Mouse (Mus musculus) erythroblast, embryonic 14.5 days (primary cell): ENCODE data around the gene Ube4b. TPM values are rescaled to one million over a fixed set of nuclear protein-coding genes. Genes with fewer than 3 reads are reported as not detected.
"Not testable (repeated sequence)": the region's sequence is repeated elsewhere in the genome, so short reads cannot be mapped to it uniquely, and the experiment has no call there.

Source experiments
- H3K27me3 ChIP-seq: 2 replicates; pipeline ENCODE4 v1.6.1; 2012; ENCODE audit warnings: inconsistent platforms; ENCODE audit not compliant: control insufficient read depth
- H3K36me3 ChIP-seq: 2 replicates; pipeline ENCODE4 v1.6.1; 2012; ENCODE audit warnings: mild to moderate bottlenecking, inconsistent platforms; ENCODE audit not compliant: control insufficient read depth
- H3K4me1 ChIP-seq: 2 replicates; pipeline ENCODE4 v1.6.1; 2012; ENCODE audit warnings: inconsistent platforms; ENCODE audit not compliant: control insufficient read depth
- H3K4me3 ChIP-seq: replicated peaks from 2 replicates; pipeline ENCODE3; 2012; ENCODE audit warnings: moderate library complexity, mild to moderate bottlenecking, inconsistent platforms
- H3K9me3 ChIP-seq: 2 replicates; pipeline ENCODE4 v1.6.1; 2012; ENCODE audit warnings: low read length, inconsistent platforms, mixed read lengths; ENCODE audit not compliant: control insufficient read depth
- GATA1 ChIP-seq: IDR thresholded peaks from 2 replicates; pipeline ENCODE4 v1.6.1; 2012; ENCODE audit warnings: low read length, inconsistent platforms, mixed read lengths
- TAL1 ChIP-seq: IDR thresholded peaks from 3 replicates; pipeline ENCODE4 v1.6.1; 2012; ENCODE audit warnings: low read length, inconsistent platforms, mixed read lengths
- polyA plus RNA-seq: library from polyadenylated mRNA; stranded (reverse); fragments of >175 nt; gene quantifications from 2 replicates; pipeline ENCODE4 v1.2.3, GENCODE M21; 2012

The Ube4b gene
- polyA plus RNA-seq, result 14.2 and 15.0 TPM in 2 replicates

DNA sequence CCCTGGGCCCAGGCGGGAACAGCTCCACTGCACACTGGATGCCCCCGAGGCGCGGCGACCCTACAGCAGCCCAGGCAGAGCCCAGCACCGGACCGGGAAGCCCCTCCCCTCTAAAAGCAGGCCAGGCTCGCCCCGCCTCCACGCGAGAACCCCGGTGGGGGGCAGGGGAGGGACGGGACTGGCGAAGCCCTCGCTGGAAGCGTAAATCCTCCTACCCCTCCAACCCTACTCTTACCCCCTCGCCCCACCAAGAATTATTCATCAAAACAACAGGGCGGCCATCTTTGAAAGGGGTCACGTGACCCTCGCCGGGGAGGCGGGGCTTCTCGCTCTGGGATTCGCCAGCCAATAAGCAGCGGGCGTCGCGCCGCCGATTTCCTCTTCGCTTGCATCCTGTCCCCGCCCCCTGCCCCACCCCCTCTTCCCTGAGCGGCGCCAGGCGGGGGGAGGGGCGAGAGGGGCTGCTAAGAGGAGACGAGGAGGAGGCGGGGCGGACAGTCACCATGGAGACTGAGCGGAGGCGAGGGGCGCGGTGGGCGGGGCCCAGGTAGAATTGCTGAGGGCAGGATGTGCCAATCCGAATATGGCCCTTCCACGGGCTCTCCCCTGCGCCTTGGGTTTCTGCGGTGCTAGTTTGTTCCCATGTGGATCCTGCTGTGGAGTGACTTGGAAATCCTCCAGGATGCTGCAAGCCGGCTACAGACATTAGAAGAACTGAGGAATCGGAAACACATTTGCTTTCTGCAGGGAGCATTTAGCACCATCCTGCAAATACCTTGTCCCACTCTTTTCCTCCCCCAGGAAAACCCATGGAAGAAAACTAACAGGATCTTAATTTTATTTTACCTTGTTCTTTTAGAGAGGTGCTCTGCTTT lies at the start of gene Ube4b:
Ube4b (minus strand) TSS at position 425 of the 875 bp plus-strand sequence.
- H3K36me3 ChIP-seq, result peaks cover 8% of the 10 kb centered on the region
- no peaks in the 10 kb centered on the region for H3K27me3 ChIP-seq
- peak within 1 kb of the TSS; percentile 99 for H3K4me3 ChIP-seq
- no peaks in the 10 kb centered on the region for H3K9me3 ChIP-seq
- TF ChIP-seq GATA1 (no peak), TAL1 (no peak)
- peaks cover 27% of the 10 kb centered on the region for H3K4me1 ChIP-seq

GRCm38 (mm10) chr4:149475096-149475495 lies 48.5 kb upstream of the Ube4b start:
- H3K36me3 ChIP-seq, result peaks cover 15% of the 10 kb centered on the region
- TF ChIP-seq GATA1 (no peak), TAL1 (no peak)

DNA sequence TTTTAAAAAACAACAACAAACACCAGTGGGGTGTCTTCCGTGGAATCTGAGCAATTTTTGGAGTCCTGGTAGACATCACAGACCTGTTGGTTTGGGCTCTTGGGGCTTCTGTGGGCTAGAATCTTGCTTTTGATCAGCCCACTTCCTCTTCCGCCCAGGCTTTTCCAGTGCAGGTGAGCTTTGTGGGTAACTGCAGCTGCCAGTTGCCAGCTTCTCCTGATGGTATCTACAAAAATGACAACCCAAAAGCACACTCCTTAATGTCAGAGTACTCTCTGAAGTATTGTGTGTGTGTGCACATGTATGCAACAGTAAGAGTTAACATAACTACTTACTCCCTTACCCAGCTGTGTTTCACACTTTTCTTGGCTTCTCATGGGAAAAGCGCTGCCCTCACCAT lies 43.0 kb upstream of the Ube4b start:
- Histone ChIP-seq H3K36me3 (peaks cover 23% of the 10 kb centered on the region), H3K27me3 (no peaks in the 10 kb centered on the region), H3K4me1 (no peaks in the 10 kb centered on the region), H3K4me3 (no peak overlapping the region), H3K9me3 (no peaks in the 10 kb centered on the region)
- TF ChIP-seq TAL1 (no peak), GATA1 (no peak)

More at GRCm38 (mm10) chr4:149475096-149475495, 48.5 kb upstream of the Ube4b start:
- H3K9me3 ChIP-seq, result no peaks in the 10 kb centered on the region
- H3K4me3 ChIP-seq, result no peak overlapping the region
- H3K27me3 ChIP-seq, result no peaks in the 10 kb centered on the region
- no peaks in the 10 kb centered on the region for H3K4me1 ChIP-seq

DNA sequence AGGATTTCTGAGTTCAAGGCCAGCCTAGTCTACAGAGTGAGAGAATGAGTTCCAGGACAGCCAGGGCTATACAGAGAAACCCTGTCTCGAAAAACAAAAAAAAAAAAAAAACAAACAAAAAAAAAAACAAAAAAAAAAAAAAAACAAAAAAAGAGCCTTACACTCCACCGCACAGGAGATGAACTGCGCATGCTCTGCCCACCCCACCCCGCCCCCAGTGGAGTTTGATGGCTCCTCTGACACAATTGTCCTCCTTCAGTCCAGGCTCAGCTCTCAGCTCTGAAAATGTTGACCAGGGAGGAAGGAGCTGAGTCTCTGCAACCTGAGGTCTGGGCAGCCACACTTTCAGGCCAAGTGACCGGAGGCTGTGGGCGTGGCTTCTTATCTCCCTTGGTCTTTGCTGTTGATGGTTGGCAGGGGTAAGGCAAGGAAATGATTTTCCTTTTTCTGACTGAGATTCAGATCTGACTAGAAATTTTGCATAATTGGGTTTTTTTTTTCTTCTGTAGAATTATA lies 36.9 kb upstream of the Ube4b start:
- peaks cover 5% of the 10 kb centered on the region; the same call in 1 of the 2 replicates for H3K36me3 ChIP-seq
- no peaks in the 10 kb centered on the region for H3K27me3 ChIP-seq
- no peak for TF ChIP-seq GATA1
- no peak for TF ChIP-seq TAL1
- no peak overlapping the region for H3K4me3 ChIP-seq
- no peaks in the 10 kb centered on the region for H3K9me3 ChIP-seq
- peaks cover 1% of the 10 kb centered on the region; the same call in 1 of the 2 replicates for H3K4me1 ChIP-seq

- Histone ChIP-seq H3K4me3 (no peak overlapping the region), H3K27me3 (no peaks in the 10 kb centered on the region), H3K4me1 (peaks cover 1% of the 10 kb centered on the region; the same call in 1 of the 2 replicates), H3K36me3 (no peaks in the 10 kb centered on the region), H3K9me3 (no peaks in the 10 kb centered on the region)
- TF ChIP-seq GATA1 (no peak), TAL1 (no peak)
Observed at GRCm38 (mm10) chr4:149462305-149462971, 35.9 kb upstream of the Ube4b start.

- H3K4me3 ChIP-seq, result no peak overlapping the region
- H3K9me3 ChIP-seq, result no peaks in the 10 kb centered on the region
- H3K27me3 ChIP-seq, result no peaks in the 10 kb centered on the region
- peaks cover 1% of the 10 kb centered on the region; the same call in 1 of the 2 replicates for H3K4me1 ChIP-seq
- no peaks in the 10 kb centered on the region for H3K36me3 ChIP-seq
- TF ChIP-seq GATA1, result no peak
- no peak for TF ChIP-seq TAL1
Observed at GRCm38 (mm10) chr4:149461579-149462304, 35.2 kb upstream of the Ube4b start.

DNA sequence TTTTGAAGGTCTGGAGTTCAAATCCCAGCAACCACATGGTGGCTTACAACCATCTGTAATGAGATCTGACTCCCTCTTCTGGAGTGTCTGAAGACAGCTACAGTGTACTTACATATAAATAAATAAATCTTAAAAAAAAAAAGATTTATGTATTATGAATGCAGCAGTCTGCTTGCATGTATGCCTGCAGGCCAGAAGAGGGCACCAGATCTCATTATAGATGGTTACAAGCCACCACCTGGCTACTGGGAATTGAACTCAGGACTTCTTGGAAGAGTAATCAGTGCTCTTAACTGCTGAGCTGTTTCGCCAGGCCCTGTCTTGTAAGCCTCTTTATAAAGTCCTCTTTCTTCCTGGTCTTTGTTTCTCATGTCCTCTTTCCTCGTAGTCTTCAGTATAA lies 33.9 kb upstream of the Ube4b start:
- not testable (repeated sequence) for H3K9me3 ChIP-seq, H3K36me3 ChIP-seq, H3K4me3 ChIP-seq, H3K4me1 ChIP-seq, H3K27me3 ChIP-seq

- H3K9me3 ChIP-seq, result no peaks in the 10 kb centered on the region
- H3K4me3 ChIP-seq, result no peak overlapping the region
- H3K4me1 ChIP-seq, result peaks cover 1% of the 10 kb centered on the region; the same call in 1 of the 2 replicates
- no peaks in the 10 kb centered on the region for H3K27me3 ChIP-seq
- H3K36me3 ChIP-seq, result no peaks in the 10 kb centered on the region
- no peak for TF ChIP-seq TAL1
- no peak for TF ChIP-seq GATA1
Observed at GRCm38 (mm10) chr4:149459425-149459824, 32.9 kb upstream of the Ube4b start.

DNA sequence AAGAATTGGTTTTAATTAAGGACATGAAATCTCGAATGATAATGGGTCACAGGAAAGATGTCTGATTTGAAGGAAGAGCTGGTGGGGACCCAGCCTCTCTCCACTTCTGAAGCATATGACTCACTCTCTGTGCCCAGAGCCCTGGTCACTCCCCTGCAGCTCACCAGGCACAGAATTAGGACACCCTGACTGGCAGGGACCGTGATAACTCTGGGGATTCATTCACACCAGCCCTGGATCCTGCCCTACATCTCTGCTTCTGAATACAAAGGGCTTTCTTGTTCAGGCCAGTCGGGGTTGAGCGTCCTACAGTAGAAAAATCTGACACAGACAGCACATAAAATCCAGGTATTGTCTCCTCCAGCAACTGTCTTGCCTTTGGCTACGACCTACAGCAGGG lies 32.0 kb upstream of the Ube4b start:
- peaks cover under 1% of the 10 kb centered on the region; the same call in 1 of the 2 replicates for H3K4me1 ChIP-seq
- no peaks in the 10 kb centered on the region for H3K9me3 ChIP-seq
- no peaks in the 10 kb centered on the region for H3K27me3 ChIP-seq
- no peak overlapping the region for H3K4me3 ChIP-seq
- TF ChIP-seq TAL1 (no peak), GATA1 (no peak)
- no peaks in the 10 kb centered on the region for H3K36me3 ChIP-seq
